Mouse (Mus musculus) cortical plate, adult 2 months (tissue): ENCODE data around the gene Gm13278. TPM values are rescaled to one million over a fixed set of nuclear protein-coding genes. Genes with fewer than 3 reads are reported as not detected.
"Not testable (repeated sequence)": the region's sequence is repeated elsewhere in the genome, so short reads cannot be mapped to it uniquely, and the experiment has no call there.

Experiments
- H3K27ac ChIP-seq: fragments of 200-500 bp; 2 replicates; pipeline ENCODE4 v1.5.1; 2012; ENCODE audit warnings: low read length, control low read depth, inconsistent platforms; ENCODE audit not compliant: insufficient read depth
- H3K4me1 ChIP-seq: fragments of 200-500 bp; 2 replicates; pipeline ENCODE4 v1.6.1; 2011; ENCODE audit warnings: low read length; ENCODE audit not compliant: control insufficient read depth, insufficient read depth
- H3K4me3 ChIP-seq: fragments of 200-500 bp; 2 replicates; pipeline ENCODE4 v1.5.1; 2011; ENCODE audit warnings: mild to moderate bottlenecking, low read length, control low read depth; ENCODE audit not compliant: insufficient read depth
- CTCF ChIP-seq: fragments of 200-500 bp; IDR thresholded peaks from 2 replicates; pipeline ENCODE4 v1.5.1; 2011; ENCODE audit warnings: mild to moderate bottlenecking, control low read depth, low read length; ENCODE audit not compliant: insufficient read depth; ENCODE audit errors: extremely low read depth
- POLR2A ChIP-seq: fragments of 200-500 bp; IDR thresholded peaks from 2 replicates; pipeline ENCODE4 v1.6.1; 2011; ENCODE audit warnings: mild to moderate bottlenecking, low read length, control low read depth; ENCODE audit not compliant: insufficient read depth; ENCODE audit errors: extremely low read depth
- polyA plus RNA-seq: library from polyadenylated mRNA; depleted of rRNA; stranded (reverse); fragments of >200 nt; gene quantifications from 2 replicates; pipeline ENCODE4 v1.2.3, GENCODE M21; 2012; rRNA removed

The Gm13278 gene
- polyA plus RNA-seq, 1 experiment: not detected

DNA sequence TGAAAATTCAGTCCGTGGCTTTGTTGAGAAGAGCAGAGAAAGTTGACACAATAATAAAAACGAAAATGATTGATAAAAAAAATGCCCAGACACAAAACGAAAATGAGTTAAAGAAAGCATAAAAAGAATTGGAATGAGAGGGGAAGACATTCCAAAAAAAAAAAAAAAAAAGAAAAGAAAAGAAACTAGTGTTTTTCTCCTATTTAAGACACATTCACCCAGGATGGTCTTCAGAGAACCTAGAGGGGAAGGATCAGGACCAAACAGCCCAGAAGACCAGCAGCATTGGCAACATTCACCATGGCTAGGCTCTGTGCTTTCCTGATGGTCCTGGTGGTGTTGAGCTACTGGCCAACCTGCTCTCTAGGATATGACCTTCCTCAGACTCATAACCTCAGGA is 24.6 kb downstream of the Gm13278 start, which contains the start of gene Ifna7:
Gene Ifna7 (plus strand): TSS at position 301 of the 400 bp plus-strand sequence.
- TF ChIP-seq POLR2A (no peak), CTCF (no peak)
- no peak within 1 kb of the TSS for H3K27ac ChIP-seq
- H3K4me1 ChIP-seq: no peaks in the 10 kb centered on the region
- H3K4me3 ChIP-seq: no peak within 1 kb of the TSS

DNA sequence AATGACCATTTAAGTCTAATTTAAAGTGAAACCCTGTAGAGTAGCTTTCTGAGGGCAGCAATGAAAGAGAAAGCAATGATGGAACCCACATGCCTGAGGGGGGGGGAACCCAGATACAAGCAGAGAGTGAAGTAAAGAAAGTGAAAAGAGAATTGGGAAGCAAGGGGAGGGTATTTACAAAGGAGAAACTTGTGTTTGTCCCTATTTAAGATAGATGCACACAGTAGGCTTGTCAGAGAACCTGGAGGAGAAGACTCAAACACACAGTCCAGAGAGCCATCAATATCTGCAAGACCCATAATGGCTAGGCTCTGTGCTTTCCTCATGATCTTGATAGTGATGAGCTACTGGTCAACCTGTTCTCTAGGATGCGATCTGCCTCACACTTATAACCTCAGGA is 28.3 kb downstream of the Gm13278 start, which contains the start of gene Ifna11:
Gene Ifna11 (plus strand): TSS at position 301 of the 400 bp plus-strand sequence.
- no peak within 1 kb of the TSS for H3K27ac ChIP-seq
- no peaks in the 10 kb centered on the region for H3K4me1 ChIP-seq
- TF ChIP-seq CTCF: no peak
- no peak for TF ChIP-seq POLR2A

DNA sequence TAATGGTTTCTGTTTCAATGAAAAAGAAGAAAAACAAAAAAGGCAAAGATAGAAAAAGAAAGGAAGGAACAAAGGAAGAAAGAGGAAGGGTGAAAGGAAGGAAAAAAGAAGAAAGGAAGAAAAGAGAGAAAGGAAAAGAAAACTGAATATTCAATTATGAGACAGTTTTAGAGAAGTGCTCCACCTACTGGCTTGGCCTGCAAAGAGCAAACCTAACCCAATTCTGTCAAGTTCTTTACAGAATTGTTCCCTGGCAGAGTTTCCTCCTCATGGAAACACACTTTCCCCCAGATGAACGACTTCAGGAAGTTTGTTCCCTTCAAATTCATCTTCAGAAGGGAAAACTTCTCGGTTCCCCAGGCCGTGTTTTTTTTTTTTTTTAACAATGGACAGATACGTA is 31.6 kb downstream of the Gm13278 start:
- Histone ChIP-seq H3K4me1 (no peaks in the 10 kb centered on the region), H3K27ac (no peak overlapping the region)
- TF ChIP-seq CTCF (peak; percentile 29; the same call in 1 of the 2 replicates), POLR2A (no peak)

More for the DNA sequence above, 28.3 kb downstream of the Gm13278 start, which contains the start of gene Ifna11:
- H3K4me3 ChIP-seq: no peak within 1 kb of the TSS

GRCm38 (mm10) chr4:88827116-88827515 is 35.8 kb downstream of the Gm13278 start, which contains the start of gene Ifna6:
Gene Ifna6 (plus strand): TSS chr4:88827416.
- H3K4me3 ChIP-seq, H3K4me1 ChIP-seq: not testable (repeated sequence)

More for the DNA sequence above, 31.6 kb downstream of the Gm13278 start:
- H3K4me3 ChIP-seq: no peak overlapping the region

GRCm38 (mm10) chr4:88830523-88830922 is 39.2 kb downstream of the Gm13278 start:
- TF ChIP-seq CTCF (peak; percentile 29; the same call in 1 of the 2 replicates), POLR2A (no peak)
- no peak overlapping the region for H3K4me3 ChIP-seq
- no peak overlapping the region for H3K27ac ChIP-seq
- no peaks in the 10 kb centered on the region for H3K4me1 ChIP-seq

More at GRCm38 (mm10) chr4:88827116-88827515, 35.8 kb downstream of the Gm13278 start, which contains the start of gene Ifna6:
- not testable (repeated sequence) for H3K27ac ChIP-seq

DNA sequence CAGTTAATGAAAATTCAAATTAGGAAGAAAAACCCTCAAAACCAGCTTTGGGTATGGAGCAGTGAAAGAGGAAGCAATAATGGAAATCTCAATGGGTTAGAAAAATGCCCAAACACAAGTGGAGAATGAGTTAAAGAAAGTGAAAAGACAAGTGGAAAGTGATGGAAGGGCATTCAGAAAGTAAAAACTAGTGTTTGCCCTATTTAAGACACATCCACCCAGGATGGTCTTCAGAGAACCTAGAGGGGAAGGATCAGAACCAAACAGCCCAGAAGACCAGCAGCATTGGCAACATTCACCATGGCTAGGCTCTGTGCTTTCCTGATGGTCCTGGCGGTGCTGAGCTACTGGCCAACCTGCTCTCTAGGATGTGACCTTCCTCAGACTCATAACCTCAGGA is 43.9 kb downstream of the Gm13278 start, which contains the start of gene Ifna5:
Gene Ifna5 (plus strand): TSS at position 301 of the 400 bp plus-strand sequence.
- not testable (repeated sequence) for H3K27ac ChIP-seq, H3K4me3 ChIP-seq, H3K4me1 ChIP-seq

DNA sequence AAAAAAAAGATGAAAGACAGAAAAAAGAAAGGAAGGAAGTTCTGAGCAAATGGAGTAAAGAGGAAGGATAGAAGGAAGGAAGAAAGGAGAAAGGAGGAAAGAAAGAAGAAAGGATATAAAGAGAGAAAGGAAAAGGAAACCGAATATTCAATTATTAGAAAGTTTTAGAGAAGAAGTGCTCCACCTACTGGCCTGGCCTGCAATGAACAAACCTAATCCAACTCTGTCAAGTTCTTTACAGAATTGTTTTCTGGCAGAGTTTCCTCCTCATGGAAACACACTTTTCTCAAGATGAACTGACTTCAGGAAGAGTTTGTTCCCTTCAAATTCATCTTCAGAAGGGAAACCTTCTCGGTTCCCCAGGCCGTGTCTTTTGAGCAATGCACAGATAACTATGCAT is 47.5 kb downstream of the Gm13278 start:
- no peaks in the 10 kb centered on the region for H3K4me1 ChIP-seq
- H3K4me3 ChIP-seq: no peak overlapping the region
- H3K27ac ChIP-seq: no peak overlapping the region
- TF ChIP-seq CTCF: no peak
- TF ChIP-seq POLR2A: no peak

GRCm38 (mm10) chr4:88840058-88840457 is 48.7 kb downstream of the Gm13278 start:
- TF ChIP-seq POLR2A (no peak), CTCF (no peak)
- no peak overlapping the region for H3K27ac ChIP-seq
- no peak overlapping the region for H3K4me3 ChIP-seq
- H3K4me1 ChIP-seq: no peaks in the 10 kb centered on the region

DNA sequence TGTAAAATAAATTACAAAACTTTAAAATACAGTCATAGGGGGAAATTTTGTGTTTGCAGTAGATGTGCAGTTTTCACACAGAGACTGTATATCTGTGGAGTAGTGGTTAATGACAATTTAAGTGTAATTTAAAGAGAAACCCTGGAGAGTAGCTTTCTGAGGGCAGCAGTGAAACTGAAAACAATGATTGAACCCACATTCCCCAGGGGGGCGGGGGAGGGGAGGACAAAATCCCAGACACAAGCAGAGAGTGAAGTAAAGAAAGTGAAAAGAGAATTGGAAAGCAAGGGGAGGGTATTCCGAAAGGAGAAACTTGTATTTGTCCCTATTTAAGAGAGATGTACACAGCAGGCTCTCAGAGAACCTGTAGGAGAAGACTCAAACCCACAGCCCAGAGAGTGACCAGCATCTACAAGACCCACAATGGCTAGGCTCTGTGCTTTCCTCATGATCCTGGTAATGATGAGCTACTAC is 50.1 kb downstream of the Gm13278 start, which contains the start of gene Ifna4:
Gene Ifna4 (plus strand): TSS at position 424 of the 474 bp plus-strand sequence.
- no peak within 1 kb of the TSS for H3K4me3 ChIP-seq
- H3K4me1 ChIP-seq: no peaks in the 10 kb centered on the region
- TF ChIP-seq CTCF (no peak), POLR2A (no peak)

More for the DNA sequence above, 50.1 kb downstream of the Gm13278 start, which contains the start of gene Ifna4:
- no peak within 1 kb of the TSS for H3K27ac ChIP-seq

Other genes with a start within 250 kb of the Gm13278 start
- not detected in 2 replicates for gene Ifna15, start 233.3 kb upstream of the Gm13278 start, polyA plus RNA-seq
- not detected in 2 replicates for gene Ifna14, start 219.8 kb upstream of the Gm13278 start, polyA plus RNA-seq
- not detected in 2 replicates for gene Ifna9, start 199.2 kb upstream of the Gm13278 start, polyA plus RNA-seq
- not detected in 2 replicates for gene Ifna12, start 188.2 kb upstream of the Gm13278 start, polyA plus RNA-seq
- gene C87499, start 157.1 kb upstream of the Gm13278 start, polyA plus RNA-seq: not detected in 2 replicates
- gene Ifna13, start 147.1 kb upstream of the Gm13278 start, polyA plus RNA-seq: not detected in 2 replicates
- not detected in 2 replicates for gene Ifna16, start 114.6 kb upstream of the Gm13278 start, polyA plus RNA-seq
- gene Ifna2, start 107.6 kb upstream of the Gm13278 start, polyA plus RNA-seq: not detected in 2 replicates
- not detected in 2 replicates for gene Ifnab, start 100.2 kb upstream of the Gm13278 start, polyA plus RNA-seq
- 0.61 and 1.2 TPM in 2 replicates for gene Gm26566, start 69.7 kb upstream of the Gm13278 start, polyA plus RNA-seq
- 38.5 and 40.5 TPM in 2 replicates for gene Klhl9, start 69.1 kb upstream of the Gm13278 start, polyA plus RNA-seq
- not detected in 2 replicates for gene Gm13271, start 36.7 kb upstream of the Gm13278 start, polyA plus RNA-seq
- not detected in 2 replicates for gene Gm13283, start 31.4 kb upstream of the Gm13278 start, polyA plus RNA-seq
- not detected in 2 replicates for gene Gm13290, start 17.7 kb upstream of the Gm13278 start, polyA plus RNA-seq
- not detected in 2 replicates for gene Gm13289, start 14.6 kb upstream of the Gm13278 start, polyA plus RNA-seq
- not detected in 2 replicates for gene Gm13272, start 11.7 kb upstream of the Gm13278 start, polyA plus RNA-seq
- not detected in 2 replicates for gene Ifnz, start 9.4 kb upstream of the Gm13278 start, polyA plus RNA-seq
- gene Gm13276, start 5.8 kb upstream of the Gm13278 start, polyA plus RNA-seq: not detected in 2 replicates
- not detected in 2 replicates for gene Gm13277, start 2.9 kb upstream of the Gm13278 start, polyA plus RNA-seq
- gene Gm13275, start 2.9 kb downstream of the Gm13278 start, polyA plus RNA-seq: not detected in 2 replicates
- not detected in 2 replicates for gene Gm13279, start 5.8 kb downstream of the Gm13278 start, polyA plus RNA-seq
- not detected in 2 replicates for gene Gm13285, start 8.1 kb downstream of the Gm13278 start, polyA plus RNA-seq
- not detected in 2 replicates for gene Gm13287, start 11.7 kb downstream of the Gm13278 start, polyA plus RNA-seq
- gene Gm13288, start 14.0 kb downstream of the Gm13278 start, polyA plus RNA-seq: not detected in 2 replicates
- gene Ifna7, start 24.7 kb downstream of the Gm13278 start, polyA plus RNA-seq: not detected in 2 replicates
- not detected in 2 replicates for gene Ifna11, start 28.4 kb downstream of the Gm13278 start, polyA plus RNA-seq
- gene Ifna6, start 35.9 kb downstream of the Gm13278 start, polyA plus RNA-seq: not detected in 2 replicates
- not detected in 2 replicates for gene Ifna5, start 44.0 kb downstream of the Gm13278 start, polyA plus RNA-seq
- not detected in 2 replicates for gene Ifna4, start 50.3 kb downstream of the Gm13278 start, polyA plus RNA-seq
- not detected in 2 replicates for gene Ifna1, start 58.5 kb downstream of the Gm13278 start, polyA plus RNA-seq
- not detected in 2 replicates for gene Ifne, start 88.7 kb downstream of the Gm13278 start, polyA plus RNA-seq